Mouse (Mus musculus) liver, postnatal 0 days (tissue): Measurements from ENCODE around the gene Agbl3. TPM values are rescaled to one million over a fixed set of nuclear protein-coding genes. Genes with fewer than 3 reads are reported as not detected.
A peak's percentile ranks its signal among the peaks of the same experiment; 100 is the strongest.

Experiments used
- ATAC-seq: fragments of 200-750 bp; cut with Nextera tagmentation; 2 replicates; pipeline ENCODE4 v1.8.0; 2017; ENCODE audit warnings: mild to moderate bottlenecking, moderate library complexity
- DNase-seq: peaks from one replicate; pipeline ENCODE4 v3.0.0-alpha.2; 2016
- H3K27ac ChIP-seq: fragments of 300-500 bp; sonication (generic); 2 replicates; pipeline ENCODE4 v1.5.1; 2014; ENCODE audit warnings: antibody characterized with exemption, moderate library complexity, mild to moderate bottlenecking, low read depth
- H3K27me3 ChIP-seq: fragments of 300-500 bp; sonication (generic); 2 replicates; pipeline ENCODE4 v1.6.1; 2014; ENCODE audit warnings: low read length, control low read depth, mixed read lengths; ENCODE audit not compliant: insufficient read depth
- H3K36me3 ChIP-seq: fragments of 300-500 bp; sonication (generic); replicated peaks from 2 replicates; pipeline ENCODE4 v1.6.1; 2014; ENCODE audit warnings: mild to moderate bottlenecking, control low read depth, low read length, moderate library complexity, mixed read lengths; ENCODE audit not compliant: insufficient read depth
- H3K4me1 ChIP-seq: fragments of 300-500 bp; sonication (generic); 2 replicates; pipeline ENCODE4 v1.6.1; 2014; ENCODE audit warnings: antibody characterized with exemption, mild to moderate bottlenecking, control low read depth; ENCODE audit not compliant: insufficient read depth
- H3K4me2 ChIP-seq: fragments of 300-500 bp; sonication (generic); 2 replicates; pipeline ENCODE4 v1.6.1; 2014; ENCODE audit warnings: low read depth, mild to moderate bottlenecking, low read length, moderate library complexity, mixed read lengths
- H3K4me3 ChIP-seq: fragments of 300-500 bp; sonication (generic); 2 replicates; pipeline ENCODE4 v1.5.1; 2014; ENCODE audit warnings: low read depth, low read length
- H3K9ac ChIP-seq: fragments of 300-500 bp; sonication (generic); replicated peaks from 2 replicates; pipeline ENCODE4 v1.6.1; 2014; ENCODE audit warnings: mild to moderate bottlenecking, moderate library complexity
- H3K9me3 ChIP-seq: fragments of 300-500 bp; sonication (generic); 2 replicates; pipeline ENCODE4 v1.6.1; 2016; ENCODE audit warnings: mild to moderate bottlenecking, control low read depth, low read length, mixed read lengths
- CTCF ChIP-seq: sonication (generic); IDR thresholded peaks from 2 replicates; pipeline ENCODE4 v1.5.1; 2016; ENCODE audit warnings: antibody characterized with exemption, low read depth
- EP300 ChIP-seq: IDR thresholded peaks from 2 replicates; pipeline ENCODE4 v1.6.1; 2016; ENCODE audit warnings: antibody characterized with exemption, low read depth, mild to moderate bottlenecking
- WGBS: fragments of 180-500 bp; shearing (Covaris S2); extraction: QIAGEN DNeasy Blood & Tissue Kit; methylation state at CpG from one replicate; pipeline ENCODE4 v1.1.7; 2014; ENCODE audit not compliant: insufficient replicate concordance; 5-methylcytosine and 5-hydroxymethylcytosine counted together
- polyA plus RNA-seq: library from polyadenylated mRNA; unstranded; fragments of >200 nt; fragmentation: Nextera tagmentation; extraction: Ambion mirVana; gene quantifications from 2 replicates; pipeline ENCODE4 v1.2.1, GENCODE M21; 2015

The Agbl3 gene
- polyA plus RNA-seq, 1 experiment from 2014 or later: 5.3 TPM

DNA sequence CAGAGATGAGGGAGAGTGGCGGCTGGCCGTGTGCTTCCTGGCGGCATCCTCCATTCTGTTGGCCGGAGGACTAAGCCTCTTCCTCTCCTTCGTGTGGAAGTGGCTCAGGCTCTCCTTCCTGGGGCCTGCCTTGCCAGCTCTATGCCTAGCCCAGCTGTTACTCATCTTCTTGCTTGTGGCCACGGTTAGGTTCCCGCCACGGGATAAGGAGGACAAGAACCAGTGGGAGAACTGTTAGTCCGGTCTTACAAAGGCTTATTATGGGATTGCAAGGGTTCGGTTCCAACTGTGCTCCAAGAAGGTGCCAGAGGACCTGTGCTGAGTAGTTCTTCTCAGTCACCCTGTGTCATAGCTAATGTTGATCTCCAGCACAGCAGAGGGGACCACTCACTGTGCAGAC, 92.6 kb downstream of the Agbl3 start:
- Histone ChIP-seq H3K4me3 (no peak overlapping the region), H3K9ac (no peak overlapping the region), H3K27ac (no peak overlapping the region; the same call in 1 of the 2 replicates), H3K36me3 (peaks cover 4% of the 10 kb centered on the region; the same call in 1 of the 2 replicates), H3K9me3 (no peaks in the 10 kb centered on the region), H3K4me2 (no peak overlapping the region), H3K27me3 (no peaks in the 10 kb centered on the region), H3K4me1 (peaks cover 64% of the 10 kb centered on the region)
- DNase-seq (no peak), ATAC-seq (no peak)
- 82% methylated on average over 10 of the region's 10 CpGs for WGBS
- TF ChIP-seq CTCF (no peak), EP300 (no peak)

GRCm38 (mm10) chr6:34874101-34874921, 94.1 kb downstream of the Agbl3 start:
- DNase-seq (peak; percentile 71), ATAC-seq (peak; percentile 18)
- TF ChIP-seq CTCF (peak; percentile 56), EP300 (peak; percentile 81)
- H3K9ac ChIP-seq: peak overlapping the region; percentile 59
- no peaks in the 10 kb centered on the region for H3K27me3 ChIP-seq
- peaks cover 61% of the 10 kb centered on the region for H3K4me1 ChIP-seq
- H3K9me3 ChIP-seq: no peaks in the 10 kb centered on the region
- 26% methylated on average over 20 of the region's 21 CpGs for WGBS
- peaks cover 7% of the 10 kb centered on the region; the same call in 1 of the 2 replicates for H3K36me3 ChIP-seq
- H3K4me2 ChIP-seq: peak overlapping the region; percentile 69
- peak overlapping the region; percentile 91 for H3K27ac ChIP-seq
- peak overlapping the region; percentile 14 for H3K4me3 ChIP-seq

GRCm38 (mm10) chr6:34875268-34875761, 95.1 kb downstream of the Agbl3 start:
- ATAC-seq: no peak
- peak; percentile 69 for DNase-seq
- H3K27me3 ChIP-seq: no peaks in the 10 kb centered on the region
- H3K27ac ChIP-seq: peak overlapping the region; percentile 91
- H3K9me3 ChIP-seq: no peaks in the 10 kb centered on the region
- peaks cover 11% of the 10 kb centered on the region for H3K36me3 ChIP-seq
- peak overlapping the region; percentile 14 for H3K4me3 ChIP-seq
- peak overlapping the region; percentile 69 for H3K4me2 ChIP-seq
- H3K9ac ChIP-seq: peak overlapping the region; percentile 59
- TF ChIP-seq EP300 (no peak), CTCF (no peak)
- 39% methylated on average over 15 of the region's 15 CpGs for WGBS
- peaks cover 51% of the 10 kb centered on the region for H3K4me1 ChIP-seq

- Histone ChIP-seq H3K36me3 (peaks cover 15% of the 10 kb centered on the region), H3K9me3 (no peaks in the 10 kb centered on the region), H3K4me2 (peak overlapping the region; percentile 69), H3K4me3 (peak overlapping the region; percentile 14; the same call in 1 of the 2 replicates), H3K27ac (peak overlapping the region; percentile 91), H3K9ac (peak overlapping the region; percentile 64), H3K4me1 (peaks cover 46% of the 10 kb centered on the region), H3K27me3 (no peaks in the 10 kb centered on the region)
- peak; percentile 37 for TF ChIP-seq CTCF
- no peak for TF ChIP-seq EP300
- DNase-seq: peak; percentile 56
- WGBS: 26% methylated on average over 12 of the region's 12 CpGs
- ATAC-seq: no peak
Observed at GRCm38 (mm10) chr6:34875966-34876834, 96.0 kb downstream of the Agbl3 start.

DNA sequence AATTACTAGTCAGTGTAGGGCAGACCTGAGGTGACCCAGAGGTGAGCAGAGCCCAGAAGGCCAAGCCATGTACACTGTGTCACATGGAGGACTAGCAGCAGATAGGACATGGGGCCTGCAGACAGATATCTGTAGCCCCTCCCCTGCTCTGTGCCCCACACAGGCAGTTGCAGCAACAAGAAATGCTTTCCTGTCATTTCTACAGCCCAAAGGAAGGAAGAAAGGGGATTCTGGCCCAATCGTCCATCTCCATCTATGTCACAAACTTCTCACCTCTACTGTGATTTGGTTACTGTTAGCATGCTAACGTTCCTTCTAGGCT, 96.6 kb downstream of the Agbl3 start:
- Histone ChIP-seq H3K27ac (peak overlapping the region; percentile 91), H3K4me2 (peak overlapping the region; percentile 69), H3K9ac (peak overlapping the region; percentile 64), H3K27me3 (no peaks in the 10 kb centered on the region), H3K36me3 (peaks cover 15% of the 10 kb centered on the region), H3K4me1 (peaks cover 46% of the 10 kb centered on the region), H3K9me3 (no peaks in the 10 kb centered on the region), H3K4me3 (peak overlapping the region; percentile 63; the same call in 1 of the 2 replicates)
- no peak for TF ChIP-seq EP300
- TF ChIP-seq CTCF: no peak
- peak; percentile 31 for DNase-seq
- no peak for ATAC-seq
- WGBS: 14% methylated on average over 2 of the region's 2 CpGs
